Mouse (Mus musculus): Measurements from ENCODE around the gene Thada. TPM values are rescaled to one million over a fixed set of nuclear protein-coding genes. Genes with fewer than 3 reads are reported as not detected.
A peak's percentile ranks its signal among the peaks of the same experiment; 100 is the strongest.
"Not testable (repeated sequence)": the region's sequence is repeated elsewhere in the genome, so short reads cannot be mapped to it uniquely, and the experiment has no call there.

Gene Thada
- polyA plus RNA-seq, 1 experiment from 2014 or later, result 1.6 TPM

GRCm38 (mm10) chr17:84188374-84188961, 277.5 kb downstream of the Thada start:
- Histone ChIP-seq H3K9me3 (ENCODE audit: control insufficient read depth, low read length) (no peaks in the 10 kb centered on the region), H3K4me1 (replicated peaks; ENCODE audit: control insufficient read depth, insufficient read depth) (peaks cover 9% of the 10 kb centered on the region), H3K4me2 (replicated peaks; ENCODE audit: low read depth) (peak overlapping the region; percentile 73), H3K27ac (replicated peaks) (peak overlapping the region; percentile 99), H3K9ac (ENCODE audit: low read length) (peak overlapping the region; percentile 92), H3K4me3 (ENCODE audit: low read depth, low read length) (peak overlapping the region; percentile 79), H3K36me3 (ENCODE audit: control insufficient read depth, insufficient read depth, low read length) (peaks cover 18% of the 10 kb centered on the region), H3K27me3 (ENCODE audit: control insufficient read depth, insufficient read depth, low read length) (no peaks in the 10 kb centered on the region)
- DNase-seq (ENCODE audit: low spot score), result peak; percentile 97
- peak; percentile 85 for ATAC-seq (ENCODE audit: low FRiP score, low TSS enrichment)
- WGBS, result 1% methylated on average over 38 of the region's 38 CpGs
- TF ChIP-seq CTCF (IDR thresholded peaks at IDR 0.05; ENCODE audit: low read depth) (peak; percentile 39), EP300 (optimal IDR thresholded peaks at IDR 0.05) (no peak)

DNA sequence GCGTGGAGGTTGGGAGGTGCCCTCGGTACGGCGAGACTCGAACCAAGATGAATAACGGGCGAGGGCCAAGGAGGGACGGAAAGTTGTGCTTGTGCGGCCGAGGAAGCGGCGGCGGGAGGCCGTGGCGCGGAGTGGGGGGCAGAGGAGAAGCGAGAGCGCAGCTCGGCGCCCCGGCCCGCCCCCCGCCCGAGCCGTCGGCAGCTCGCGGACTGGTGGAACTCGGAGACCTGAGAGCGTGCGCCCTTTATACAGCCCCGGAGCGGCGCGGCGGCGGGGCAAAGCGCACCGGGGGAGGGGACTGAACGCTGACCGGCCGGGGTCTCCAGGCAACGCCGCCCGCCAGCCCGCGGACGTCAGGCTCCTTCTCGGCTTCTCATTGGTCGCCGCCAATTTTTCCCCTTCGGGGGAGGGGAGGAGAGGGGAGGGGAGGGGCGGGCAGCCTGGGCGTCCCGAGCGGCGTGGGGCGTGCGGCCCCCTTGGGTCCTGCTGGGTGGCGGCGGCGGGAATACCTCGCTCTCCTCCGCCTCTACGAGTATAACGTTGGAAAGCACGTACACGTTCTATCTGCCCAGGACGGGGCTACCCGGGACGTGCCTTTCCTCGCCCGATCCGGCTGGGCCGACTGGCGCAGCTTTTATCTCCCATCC, 278.2 kb downstream of the Thada start, which contains the start of gene Zfp36l2:
Zfp36l2 (minus strand) TSS at position 221 of the 647 bp plus-strand sequence.
- ATAC-seq (ENCODE audit: low FRiP score, low TSS enrichment) (peak; percentile 82), DNase-seq (ENCODE audit: low spot score) (peak; percentile 97)
- H3K36me3 ChIP-seq (ENCODE audit: control insufficient read depth, insufficient read depth, low read length), result peaks cover 15% of the 10 kb centered on the region
- H3K9me3 ChIP-seq (ENCODE audit: control insufficient read depth, low read length), result no peaks in the 10 kb centered on the region
- H3K27me3 ChIP-seq (ENCODE audit: control insufficient read depth, insufficient read depth, low read length), result no peaks in the 10 kb centered on the region
- peak within 1 kb of the TSS; percentile 73 for H3K4me2 ChIP-seq (replicated peaks; ENCODE audit: low read depth)
- peaks cover 11% of the 10 kb centered on the region for H3K4me1 ChIP-seq (replicated peaks; ENCODE audit: control insufficient read depth, insufficient read depth)
- peak within 1 kb of the TSS; percentile 99 for H3K27ac ChIP-seq (replicated peaks)
- WGBS, result under 1% methylated on average over 54 of the region's 76 CpGs
- TF ChIP-seq EP300 (optimal IDR thresholded peaks at IDR 0.05), result peak; percentile 21
- no peak for TF ChIP-seq CTCF (IDR thresholded peaks at IDR 0.05; ENCODE audit: low read depth)
- peak within 1 kb of the TSS; percentile 88 for H3K4me3 ChIP-seq (ENCODE audit: low read depth, low read length)
- H3K9ac ChIP-seq (ENCODE audit: low read length), result peak within 1 kb of the TSS; percentile 97

DNA sequence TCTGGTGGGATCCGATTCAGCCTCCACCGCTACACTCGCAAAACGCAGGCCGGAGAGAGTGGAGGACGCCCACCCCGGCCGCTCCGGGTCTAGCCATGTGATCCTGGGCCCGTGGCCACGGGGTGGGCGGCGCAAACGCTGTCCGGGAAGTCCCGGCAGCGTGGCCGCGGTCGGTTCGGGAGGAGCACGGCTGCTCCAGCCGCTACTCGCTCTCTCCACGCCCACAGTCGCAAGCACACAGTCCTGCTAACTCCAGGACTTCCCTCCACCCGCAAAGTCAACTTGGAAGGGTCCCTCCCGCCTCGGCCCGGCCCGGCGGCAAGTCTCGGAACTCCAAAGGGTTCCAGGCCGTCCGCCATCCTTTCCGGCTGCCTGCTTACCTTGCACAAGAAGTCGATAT, 278.7 kb downstream of the Thada start:
- peak overlapping the region; percentile 73 for H3K4me2 ChIP-seq (replicated peaks; ENCODE audit: low read depth)
- peak overlapping the region; percentile 99 for H3K27ac ChIP-seq (replicated peaks)
- peaks cover 15% of the 10 kb centered on the region for H3K36me3 ChIP-seq (ENCODE audit: control insufficient read depth, insufficient read depth, low read length)
- H3K9ac ChIP-seq (ENCODE audit: low read length), result peak overlapping the region; percentile 97
- peak overlapping the region; percentile 88 for H3K4me3 ChIP-seq (ENCODE audit: low read depth, low read length)
- not testable (repeated sequence) for H3K9me3 ChIP-seq (ENCODE audit: control insufficient read depth, low read length); DNase-seq (ENCODE audit: low spot score); H3K27me3 ChIP-seq (ENCODE audit: control insufficient read depth, insufficient read depth, low read length)
- 0% methylated on average over 8 of the region's 37 CpGs for WGBS
- ATAC-seq (ENCODE audit: low FRiP score, low TSS enrichment), result peak; percentile 53
- H3K4me1 ChIP-seq (replicated peaks; ENCODE audit: control insufficient read depth, insufficient read depth), result peaks cover 12% of the 10 kb centered on the region

- peaks cover 14% of the 10 kb centered on the region for H3K4me1 ChIP-seq (replicated peaks; ENCODE audit: control insufficient read depth, insufficient read depth)
- no peaks in the 10 kb centered on the region for H3K27me3 ChIP-seq (ENCODE audit: control insufficient read depth, insufficient read depth, low read length)
- no peak for TF ChIP-seq EP300 (optimal IDR thresholded peaks at IDR 0.05)
- peak; percentile 31 for TF ChIP-seq CTCF (IDR thresholded peaks at IDR 0.05; ENCODE audit: low read depth)
- DNase-seq (ENCODE audit: low spot score) (peak; percentile 60), ATAC-seq (ENCODE audit: low FRiP score, low TSS enrichment) (no peak)
- peak overlapping the region; percentile 88 for H3K4me3 ChIP-seq (ENCODE audit: low read depth, low read length)
- peak overlapping the region; percentile 97 for H3K27ac ChIP-seq (replicated peaks)
- H3K9ac ChIP-seq (ENCODE audit: low read length), result peak overlapping the region; percentile 97
- no peaks in the 10 kb centered on the region for H3K9me3 ChIP-seq (ENCODE audit: control insufficient read depth, low read length)
- H3K36me3 ChIP-seq (ENCODE audit: control insufficient read depth, insufficient read depth, low read length), result peaks cover 13% of the 10 kb centered on the region
- peak overlapping the region; percentile 71 for H3K4me2 ChIP-seq (replicated peaks; ENCODE audit: low read depth)
- under 1% methylated on average over 75 of the region's 80 CpGs for WGBS
Measured at GRCm38 (mm10) chr17:84186451-84187202, 279.4 kb downstream of the Thada start.

DNA sequence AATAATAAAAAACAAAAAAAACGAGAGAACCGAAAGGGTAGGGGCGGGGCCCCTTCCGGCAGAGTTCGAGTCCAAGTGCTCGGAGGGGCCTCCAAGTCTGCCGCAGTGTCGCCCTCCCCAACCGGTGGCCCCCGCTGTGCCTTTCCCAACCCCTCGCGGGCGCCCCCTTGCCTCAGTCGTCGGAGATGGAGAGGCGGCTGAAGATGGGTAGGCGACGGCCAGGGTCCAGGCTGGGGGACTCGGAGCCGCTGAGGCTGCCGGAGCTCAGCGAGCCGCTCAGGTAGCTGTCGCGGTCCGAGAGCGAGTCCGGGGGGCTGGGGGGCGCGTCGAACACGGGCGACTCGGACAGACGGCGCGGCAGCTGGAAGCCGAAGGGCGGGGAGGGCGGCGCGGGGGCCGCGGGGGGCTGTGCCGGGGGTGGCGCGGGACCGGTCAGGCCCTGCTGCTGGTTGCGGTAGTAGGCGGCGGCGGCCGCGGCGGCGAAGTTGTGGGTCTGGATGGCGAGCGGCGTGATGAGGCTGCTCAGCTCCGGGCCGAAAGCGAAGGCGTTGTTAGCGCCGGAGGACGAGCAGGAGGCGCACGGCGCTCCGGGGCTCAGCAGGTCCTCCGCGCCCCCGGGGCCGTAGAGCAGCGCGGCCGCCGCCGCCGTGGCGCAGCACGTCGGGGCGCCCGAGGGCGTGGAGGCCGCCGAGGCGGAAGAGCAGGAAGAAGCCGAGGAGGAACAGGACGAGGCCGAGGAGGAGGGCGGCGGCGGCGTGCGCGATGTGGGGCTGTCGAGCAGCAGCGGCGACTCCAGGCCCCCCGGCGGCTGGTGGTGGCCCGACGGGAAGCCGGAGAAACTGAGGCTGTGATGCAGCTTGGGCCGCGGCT, 280.2 kb downstream of the Thada start:
- peak overlapping the region; percentile 97 for H3K9ac ChIP-seq (ENCODE audit: low read length)
- no peaks in the 10 kb centered on the region for H3K27me3 ChIP-seq (ENCODE audit: control insufficient read depth, insufficient read depth, low read length)
- peak overlapping the region; percentile 97 for H3K27ac ChIP-seq (replicated peaks)
- no peaks in the 10 kb centered on the region for H3K9me3 ChIP-seq (ENCODE audit: control insufficient read depth, low read length)
- H3K4me3 ChIP-seq (ENCODE audit: low read depth, low read length), result peak overlapping the region; percentile 88
- TF ChIP-seq EP300 (optimal IDR thresholded peaks at IDR 0.05) (no peak), CTCF (IDR thresholded peaks at IDR 0.05; ENCODE audit: low read depth) (peak; percentile 62)
- peaks cover 13% of the 10 kb centered on the region for H3K36me3 ChIP-seq (ENCODE audit: control insufficient read depth, insufficient read depth, low read length)
- peaks cover 14% of the 10 kb centered on the region for H3K4me1 ChIP-seq (replicated peaks; ENCODE audit: control insufficient read depth, insufficient read depth)
- ATAC-seq (ENCODE audit: low FRiP score, low TSS enrichment), result no peak
- WGBS, result under 1% methylated on average over 90 of the region's 108 CpGs
- H3K4me2 ChIP-seq (replicated peaks; ENCODE audit: low read depth), result peak overlapping the region; percentile 71
- peak; percentile 61 for DNase-seq (ENCODE audit: low spot score)

All from stomach, postnatal 0 days (tissue).